Mouse (Mus musculus) heart, adult 2 months (tissue): ENCODE results near the gene Hs2st1. TPM values are rescaled to one million over a fixed set of nuclear protein-coding genes. Genes with fewer than 3 reads are reported as not detected.
A peak's percentile ranks its signal among the peaks of the same experiment; 100 is the strongest.

ENCODE experiments used
- DNase-seq, 2 experiments: peaks; one replicate each; pipeline ENCODE4 v3.0.0; 2021
- H3K27ac ChIP-seq: fragments of 200-600 bp; 2 replicates; pipeline ENCODE4 v1.8.1; 2022
- H3K27me3 ChIP-seq: fragments of 200-500 bp; 2 replicates; pipeline ENCODE4 v1.6.1; 2012; ENCODE audit warnings: mild to moderate bottlenecking, low read length, inconsistent platforms, mixed read lengths; ENCODE audit not compliant: control insufficient read depth, insufficient read depth
- H3K36me3 ChIP-seq: fragments of 200-500 bp; 2 replicates; pipeline ENCODE4 v1.6.1; 2012; ENCODE audit warnings: low read length, inconsistent platforms; ENCODE audit not compliant: control insufficient read depth, insufficient read depth
- H3K4me1 ChIP-seq: fragments of 200-500 bp; 2 replicates; pipeline ENCODE4 v1.6.1; 2011; ENCODE audit warnings: low read length; ENCODE audit not compliant: control insufficient read depth, insufficient read depth
- H3K4me3 ChIP-seq: fragments of 200-600 bp; 2 replicates; pipeline ENCODE4 v1.8.1; 2022
- H3K79me2 ChIP-seq: fragments of 200-500 bp; replicated peaks from 2 replicates; pipeline ENCODE4 v1.6.1; 2012; ENCODE audit warnings: mild to moderate bottlenecking, inconsistent platforms, low read length, moderate library complexity, mixed read lengths; ENCODE audit not compliant: control insufficient read depth, insufficient read depth
- H3K9ac ChIP-seq: fragments of 200-500 bp; 2 replicates; pipeline ENCODE4 v1.6.1; 2012; ENCODE audit warnings: low read depth, mild to moderate bottlenecking, control low read depth, inconsistent platforms, low read length, mixed read lengths
- CTCF ChIP-seq: fragments of 200-600 bp; IDR thresholded peaks from 2 replicates; pipeline ENCODE4 v1.8.1; 2022; ENCODE audit warnings: antibody characterized with exemption, mild to moderate bottlenecking, moderate library complexity
- EP300 ChIP-seq: fragments of 200-500 bp; IDR thresholded peaks from 2 replicates; pipeline ENCODE4 v1.6.1; 2011; ENCODE audit warnings: low read depth, low read length, control low read depth; ENCODE audit not compliant: insufficient read depth
- POLR2A ChIP-seq: fragments of 200-500 bp; IDR thresholded peaks from 2 replicates; pipeline ENCODE4 v1.6.1; 2011; ENCODE audit warnings: mild to moderate bottlenecking, low read depth, low read length, control low read depth; ENCODE audit not compliant: insufficient read depth
- WGBS: fragments of 180-500 bp; shearing (Covaris S2); methylation state at CpG from one replicate; pipeline ENCODE4 v1.1.7; 2018; 5-methylcytosine and 5-hydroxymethylcytosine counted together
- intact Hi-C: fragments of 180-260 bp; cut with DNase I; formaldehyde crosslinking; loops from one replicate; pipeline ENCODE4 v1.15.1; 2025
- polyA plus RNA-seq: library from polyadenylated mRNA; depleted of rRNA; stranded (reverse); fragments of >200 nt; gene quantifications from 2 replicates; pipeline ENCODE4 v1.2.3, GENCODE M21; 2012
- total RNA-seq, 2 experiments: library from RNA; stranded (reverse); gene quantifications; 2 replicates each; pipeline ENCODE4 v1.2.3; 2021

The Hs2st1 gene
- total and polyA plus RNA-seq, 3 experiments: 2.3 to 8.4 (median 7.2) TPM

- intact Hi-C loops: no loop called here
- TF ChIP-seq CTCF (peak; percentile 62), EP300 (no peak)
- no peaks in the 10 kb centered on the region for H3K27me3 ChIP-seq
- H3K9ac ChIP-seq: no peak overlapping the region
- H3K4me1 ChIP-seq: no peaks in the 10 kb centered on the region
- no peaks in the 10 kb centered on the region for H3K36me3 ChIP-seq
- H3K4me3 ChIP-seq: no peak overlapping the region
- H3K79me2 ChIP-seq: no peaks in the 10 kb centered on the region; the same call in 1 of the 2 replicates
- no peak for DNase-seq
- no peak overlapping the region for H3K27ac ChIP-seq
- WGBS: 66% methylated on average over 10 of the region's 10 CpGs
Measured at GRCm38 (mm10) chr3:144467521-144467920, 102.5 kb downstream of the Hs2st1 start.

GRCm38 (mm10) chr3:144466108-144466678 is 103.8 kb downstream of the Hs2st1 start:
- Histone ChIP-seq H3K79me2 (no peaks in the 10 kb centered on the region), H3K4me3 (no peak overlapping the region), H3K27me3 (no peaks in the 10 kb centered on the region), H3K36me3 (no peaks in the 10 kb centered on the region), H3K4me1 (no peaks in the 10 kb centered on the region), H3K9ac (no peak overlapping the region), H3K27ac (no peak overlapping the region)
- DNase-seq: no peak
- no peak for TF ChIP-seq POLR2A
- no peak for TF ChIP-seq CTCF
- TF ChIP-seq EP300: no peak
- intact Hi-C loops: no loop called here
- 72% methylated on average over 8 of the region's 8 CpGs for WGBS

GRCm38 (mm10) chr3:144462679-144463078 is 107.3 kb downstream of the Hs2st1 start:
- TF ChIP-seq POLR2A (no peak), EP300 (no peak), CTCF (no peak)
- no peaks in the 10 kb centered on the region for H3K36me3 ChIP-seq
- no peak overlapping the region for H3K27ac ChIP-seq
- no peak overlapping the region for H3K9ac ChIP-seq
- intact Hi-C loops: no loop called here
- DNase-seq: no peak
- no peak overlapping the region for H3K4me3 ChIP-seq
- no peaks in the 10 kb centered on the region for H3K27me3 ChIP-seq
- no peaks in the 10 kb centered on the region for H3K79me2 ChIP-seq
- H3K4me1 ChIP-seq: no peaks in the 10 kb centered on the region; the same call in 1 of the 2 replicates
- WGBS: 60% methylated on average over 10 of the region's 10 CpGs

- no peak for DNase-seq
- no peaks in the 10 kb centered on the region for H3K36me3 ChIP-seq
- no peaks in the 10 kb centered on the region; the same call in 1 of the 2 replicates for H3K4me1 ChIP-seq
- H3K9ac ChIP-seq: no peak overlapping the region
- H3K27ac ChIP-seq: no peak overlapping the region
- H3K4me3 ChIP-seq: no peak overlapping the region
- no peaks in the 10 kb centered on the region for H3K27me3 ChIP-seq
- H3K79me2 ChIP-seq: no peaks in the 10 kb centered on the region
- TF ChIP-seq EP300 (no peak), CTCF (no peak), POLR2A (no peak)
- intact Hi-C loops: no loop called here
- 28% methylated on average over 5 of the region's 5 CpGs for WGBS
Measured at GRCm38 (mm10) chr3:144460183-144460788, 109.7 kb downstream of the Hs2st1 start.

- 77% methylated on average over 8 of the region's 8 CpGs for WGBS
- DNase-seq: no peak
- H3K4me3 ChIP-seq: no peak overlapping the region
- H3K27me3 ChIP-seq: no peaks in the 10 kb centered on the region
- H3K9ac ChIP-seq: no peak overlapping the region
- intact Hi-C loops: no loop called here
- H3K79me2 ChIP-seq: no peaks in the 10 kb centered on the region
- H3K4me1 ChIP-seq: no peaks in the 10 kb centered on the region; the same call in 1 of the 2 replicates
- no peaks in the 10 kb centered on the region for H3K36me3 ChIP-seq
- H3K27ac ChIP-seq: no peak overlapping the region
- TF ChIP-seq POLR2A (no peak), CTCF (no peak), EP300 (no peak)
Measured at GRCm38 (mm10) chr3:144459285-144459697, 110.7 kb downstream of the Hs2st1 start.

- DNase-seq: peak in 1 of 2 experiments; percentile 14
- TF ChIP-seq EP300: no peak
- TF ChIP-seq POLR2A: no peak
- TF ChIP-seq CTCF: peak; percentile 96
- Histone ChIP-seq H3K4me1 (no peaks in the 10 kb centered on the region; the same call in 1 of the 2 replicates), H3K27ac (no peak overlapping the region), H3K4me3 (no peak overlapping the region), H3K9ac (no peak overlapping the region), H3K79me2 (no peaks in the 10 kb centered on the region), H3K27me3 (no peaks in the 10 kb centered on the region), H3K36me3 (no peaks in the 10 kb centered on the region)
- intact Hi-C loops: loop anchor here (1.0 kb wide), 2 partner anchors 163 to 269 kb away; no protein-coding TSS in a partner anchor
- WGBS: 60% methylated on average over 19 of the region's 19 CpGs
Measured at GRCm38 (mm10) chr3:144453701-144454430, 116.1 kb downstream of the Hs2st1 start.
